Comparison of ENCODE assay signal across 8 mouse cellular contexts in genomic region chr17:33817184-33817968, GRCm38 (mm10). TPM values are rescaled to one million over a fixed set of nuclear protein-coding genes. Genes with fewer than 3 reads are reported as not detected.
DNase-seq lines count a peak whose midpoint lies in the region; ATAC-seq and TF ChIP-seq lines count a peak whose summit lies in the region.

No protein-coding gene starts in this region.

- H3K9ac ChIP-seq in forebrain, embryonic 14.5 days (ENCODE audit: low read length) = peak overlapping the region; percentile 89

- no peaks in the 10 kb centered on the region for H3K27me3 ChIP-seq in forebrain, embryonic 14.5 days (replicated peaks; ENCODE audit: control insufficient read depth, insufficient read depth, low read length)

- intact Hi-C loops in heart, postnatal 25 days (cut with DNase I) = no loop called here

- peak; percentile 96 for DNase-seq in ES-CJ7 (ENCODE audit: low read depth, low spot score)
- peak; percentile 92 for DNase-seq in cerebellum, adult 11 months
- peak; percentile 98 for DNase-seq in forebrain, embryonic 14.5 days (ENCODE audit: low spot score)
- peak; percentile 83 for DNase-seq in heart, postnatal 25 days (ENCODE audit: low spot score)
- peak; percentile 90 to 94 for DNase-seq in layer of hippocampus, adult 18-20 months (ENCODE audit: low spot score in 2 of 2)
- DNase-seq in lung, adult 2 months = peak; percentile 86
- DNase-seq in thymus, adult 18-20 months = peak; percentile 79 to 83

- peak overlapping the region; percentile 44 for H3K4me3 ChIP-seq in forebrain, embryonic 14.5 days (ENCODE audit: low read depth, low read length)
- H3K4me3 ChIP-seq in lung, adult 2 months (replicated peaks; ENCODE audit: extremely low read depth, low read depth, low read length) = peak overlapping the region; percentile 64

- H3K4me2 ChIP-seq in forebrain, embryonic 14.5 days (ENCODE audit: low read length) = peak overlapping the region; percentile 95

- TF ChIP-seq POLR2A in lung, adult 2 months (IDR thresholded peaks at IDR 0.05; ENCODE audit: borderline replicate concordance, extremely low read depth, low read depth, low read length) = peak; percentile 68; the same call in 1 of the 2 replicates

- no peak for TF ChIP-seq CTCF in lung, adult 2 months (IDR thresholded peaks at IDR 0.05; ENCODE audit: insufficient read depth, low read length)

- peaks cover 38% of the 10 kb centered on the region for H3K36me3 ChIP-seq in forebrain, embryonic 14.5 days (ENCODE audit: control insufficient read depth, insufficient read depth, low read length)

- WGBS in forebrain, embryonic 14.5 days = under 1% methylated on average over 87 of the region's 89 CpGs
- under 1% methylated on average over 89 of the region's 89 CpGs for WGBS in lung, adult 2 months

- no peaks in the 10 kb centered on the region for H3K9me3 ChIP-seq in forebrain, embryonic 14.5 days (replicated peaks; ENCODE audit: control insufficient read depth, low read length)

- peaks cover 12% of the 10 kb centered on the region for H3K4me1 ChIP-seq in forebrain, embryonic 14.5 days (ENCODE audit: control insufficient read depth, insufficient read depth, low read length)
- peaks cover 29% of the 10 kb centered on the region for H3K4me1 ChIP-seq in lung, adult 2 months (ENCODE audit: control insufficient read depth, insufficient read depth, low read length)

- ATAC-seq in forebrain, embryonic 14.5 days = peak; percentile 97
- peak; percentile 72 for ATAC-seq in neutrophil, adult 5-6 weeks (ENCODE audit: extremely low read depth, insufficient number of reproducible peaks, low FRiP score, poor library complexity, severe bottlenecking)

- peak overlapping the region; percentile 86 for H3K27ac ChIP-seq in forebrain, embryonic 14.5 days (ENCODE audit: low read depth, low read length)

RNA-seq across cellular contexts. Expression of gene Rps28, which starts 7.0 kb away (rescaled TPM):
- polyA plus RNA-seq in forebrain, embryonic 14.5 days (2014; fragmentation: Nextera tagmentation; extraction: Ambion mirVana) = 624 and 885 TPM in 2 replicates
- total RNA-seq in heart, postnatal 25 days (2021) = 100 to 1,000 TPM; 707 to 763 TPM
- total RNA-seq in layer of hippocampus, adult 18-20 months (2021) = 100 to 1,000 TPM; 756 to 834 TPM
- polyA plus RNA-seq in lung, adult 2 months (2012; rRNA removed) = 506 and 507 TPM in 2 replicates
- total RNA-seq in neutrophil, adult 5-6 weeks (2017) = 701 and 811 TPM in 2 replicates

RNA-seq across cellular contexts. Expression of gene Ndufa7, which starts 7.0 kb away (rescaled TPM):
- polyA plus RNA-seq in forebrain, embryonic 14.5 days (2014; fragmentation: Nextera tagmentation; extraction: Ambion mirVana) = 461 and 608 TPM in 2 replicates
- total RNA-seq in heart, postnatal 25 days (2021) = 100 to 1,000 TPM; 599 to 648 TPM
- total RNA-seq in layer of hippocampus, adult 18-20 months (2021) = 100 to 1,000 TPM; 199 to 208 TPM
- 334 and 389 TPM in 2 replicates for polyA plus RNA-seq in lung, adult 2 months (2012; rRNA removed)
- total RNA-seq in neutrophil, adult 5-6 weeks (2017) = 138 and 155 TPM in 2 replicates

RNA-seq across cellular contexts. Expression of gene Kank3, which starts 7.1 kb away (rescaled TPM):
- polyA plus RNA-seq in forebrain, embryonic 14.5 days (2014; fragmentation: Nextera tagmentation; extraction: Ambion mirVana) = 35.6 and 37.2 TPM in 2 replicates
- 10 to 100 TPM; 55.0 to 69.3 TPM for total RNA-seq in heart, postnatal 25 days (2021)
- 10 to 100 TPM; 27.6 to 28.8 TPM for total RNA-seq in layer of hippocampus, adult 18-20 months (2021)
- 395 and 450 TPM in 2 replicates for polyA plus RNA-seq in lung, adult 2 months (2012; rRNA removed)
- total RNA-seq in neutrophil, adult 5-6 weeks (2017) = 3.1 and 4.0 TPM in 2 replicates

RNA-seq across cellular contexts. Expression of gene Cd320, which starts 25.5 kb away (rescaled TPM):
- polyA plus RNA-seq in forebrain, embryonic 14.5 days (2014; fragmentation: Nextera tagmentation; extraction: Ambion mirVana) = 66.8 and 86.0 TPM in 2 replicates
- total RNA-seq in heart, postnatal 25 days (2021) = 10 to 100 TPM; 30.6 to 31.9 TPM
- total RNA-seq in layer of hippocampus, adult 18-20 months (2021) = 10 to 100 TPM; 20.4 to 23.3 TPM
- polyA plus RNA-seq in lung, adult 2 months (2012; rRNA removed) = 28.3 and 30.4 TPM in 2 replicates
- 1.6 and 2.9 TPM in 2 replicates for total RNA-seq in neutrophil, adult 5-6 weeks (2017)

RNA-seq across cellular contexts. Expression of gene Angptl4, which starts 35.7 kb away (rescaled TPM):
- 15.2 and 15.8 TPM in 2 replicates for polyA plus RNA-seq in forebrain, embryonic 14.5 days (2014; fragmentation: Nextera tagmentation; extraction: Ambion mirVana)
- 10 to 100 TPM in 1 of 2 experiments, 1 to 10 TPM in 1; 8.4 to 21.7 TPM for total RNA-seq in heart, postnatal 25 days (2021)
- total RNA-seq in layer of hippocampus, adult 18-20 months (2021) = 1 to 10 TPM; 2.6 to 3.5 TPM
- polyA plus RNA-seq in lung, adult 2 months (2012; rRNA removed) = 34.6 and 87.6 TPM in 2 replicates
- total RNA-seq in neutrophil, adult 5-6 weeks (2017) = 2.3 TPM in 1 of 2 replicates, not detected in the other

Comparison
In these comparisons a context has a peak if more than half of its experiments do, and no peak if none do; other contexts are left out.
1. Peak in every context shown above with its lines: DNase-seq, ATAC-seq, H3K4me3 ChIP-seq and H3K27ac ChIP-seq.